Mouse (Mus musculus) neutrophil, adult 5-6 weeks (primary cell): Measurements from ENCODE around the gene Nhsl1. TPM values are rescaled to one million over a fixed set of nuclear protein-coding genes. Genes with fewer than 3 reads are reported as not detected.

ENCODE experiments used
- ATAC-seq: fragments of 151-379, 151-347 bp; 2 replicates; pipeline ENCODE4 v1.8.0; 2017; ENCODE audit warnings: mild to moderate bottlenecking, moderate TSS enrichment; ENCODE audit not compliant: insufficient number of reproducible peaks, poor library complexity, low FRiP score, severe bottlenecking; ENCODE audit errors: extremely low read depth
- total RNA-seq: library from RNA; stranded (forward); fragments of 200-1000 nt; gene quantifications from 2 replicates; pipeline ENCODE4 v1.2.3, GENCODE M21; 2017

The Nhsl1 gene
- total RNA-seq, 1 experiment from 2014 or later, result 0.23 TPM

DNA sequence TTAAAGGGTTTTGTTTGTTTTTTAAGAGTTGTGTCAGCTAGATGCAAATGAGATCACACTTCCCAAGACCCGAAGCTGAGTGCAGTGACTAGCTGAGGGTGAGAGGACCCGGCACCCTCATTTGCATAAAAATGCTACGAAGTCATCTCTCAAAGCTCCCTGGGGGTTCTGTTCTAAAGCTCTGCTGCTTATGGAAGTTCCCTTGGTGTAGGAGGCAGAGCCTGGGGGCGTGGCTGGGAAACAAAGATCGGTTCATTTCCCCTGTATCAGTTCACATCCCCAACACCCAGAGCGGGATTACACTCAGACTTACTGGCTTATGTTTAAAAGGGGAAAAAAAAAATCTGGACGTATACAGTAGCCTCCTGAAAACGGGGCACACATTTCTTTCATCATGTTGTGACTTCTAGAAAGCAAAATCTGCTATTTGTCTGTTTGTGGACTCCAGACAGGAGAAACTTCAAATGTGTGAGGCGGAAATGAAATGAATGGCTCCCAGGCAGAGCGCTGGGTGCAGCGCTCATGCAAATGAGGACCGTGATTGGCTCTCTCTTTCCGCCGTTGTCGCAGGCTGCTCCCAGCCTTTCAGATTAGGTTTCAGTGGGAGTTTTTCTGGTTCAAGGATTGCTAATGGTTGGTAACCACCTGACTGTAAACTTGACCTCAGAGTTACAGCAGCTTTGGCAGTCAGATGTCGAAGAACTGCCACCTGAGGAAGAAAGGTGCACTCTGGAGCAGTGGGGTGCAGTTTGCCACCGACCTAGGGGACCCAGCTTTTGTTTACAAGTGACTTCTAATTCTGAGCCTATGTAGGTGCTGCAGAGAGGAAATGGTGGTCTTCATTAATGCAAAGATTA is 150.7 kb downstream of the Nhsl1 start:
- ATAC-seq, result no peak

GRCm38 (mm10) chr10:18470351-18471060 is 151.7 kb downstream of the Nhsl1 start:
- no peak for ATAC-seq

- ATAC-seq, result no peak
Measured at GRCm38 (mm10) chr10:18471648-18472047, 152.9 kb downstream of the Nhsl1 start.

DNA sequence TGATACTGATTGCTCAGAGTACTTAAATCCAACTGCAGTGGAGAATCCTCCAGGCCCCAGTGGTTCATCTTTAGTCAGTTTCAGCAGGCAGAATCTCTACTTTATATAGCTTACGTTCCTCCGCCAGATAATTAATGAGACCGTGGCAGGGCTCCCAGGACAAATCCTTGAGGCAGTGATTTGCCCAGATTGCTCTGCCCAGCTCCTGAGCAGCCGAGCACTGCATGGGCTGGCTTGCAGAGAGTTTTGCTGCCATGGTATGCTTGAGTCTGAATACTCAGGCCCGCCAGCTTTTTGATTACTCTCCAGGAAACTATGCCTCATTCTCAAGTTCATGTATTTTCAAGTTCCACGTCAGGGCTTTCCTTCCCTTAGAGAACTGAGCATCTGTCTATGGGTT is 156.3 kb downstream of the Nhsl1 start:
- ATAC-seq, result no peak

DNA sequence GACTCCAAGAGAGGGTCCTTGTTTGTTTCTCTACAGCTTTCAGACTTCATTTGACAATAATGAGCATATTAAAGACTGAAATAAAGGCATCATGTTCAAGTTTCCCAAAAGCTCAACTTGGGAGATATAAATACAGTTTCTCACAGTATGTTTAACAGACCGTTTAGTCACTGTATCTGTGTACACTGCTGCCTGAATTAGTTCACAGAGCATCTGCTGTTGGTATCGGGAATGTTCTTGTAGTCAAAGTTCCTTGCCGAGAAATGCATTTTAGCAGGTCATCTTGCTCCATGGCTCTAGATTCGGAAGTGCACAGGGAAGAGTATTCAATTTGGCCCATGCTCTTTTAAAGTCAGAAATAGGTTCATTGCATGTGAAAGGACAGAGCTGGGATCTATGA is 159.5 kb downstream of the Nhsl1 start:
- no peak for ATAC-seq

- ATAC-seq, result no peak
Measured at GRCm38 (mm10) chr10:18479285-18479684, 160.5 kb downstream of the Nhsl1 start.

DNA sequence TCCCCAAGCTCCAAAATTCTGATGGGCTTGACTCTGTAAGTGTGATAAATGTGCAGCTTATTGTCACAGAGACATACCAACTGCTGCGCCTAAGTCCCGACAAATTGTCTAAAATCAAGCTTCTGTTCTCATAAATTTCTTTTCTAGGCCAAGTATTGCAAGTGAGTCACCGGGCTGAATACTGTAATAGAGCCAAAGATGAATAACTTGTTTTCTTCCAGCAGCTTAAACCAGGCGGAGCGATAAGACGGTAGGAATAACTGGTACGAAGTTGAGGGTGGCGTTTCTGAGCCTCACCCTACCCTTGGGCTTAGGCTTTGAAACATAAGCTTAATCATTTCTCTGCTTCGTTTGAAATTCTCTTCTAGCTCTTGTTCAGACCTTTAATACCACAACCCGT is 162.1 kb downstream of the Nhsl1 start:
- ATAC-seq, result no peak

DNA sequence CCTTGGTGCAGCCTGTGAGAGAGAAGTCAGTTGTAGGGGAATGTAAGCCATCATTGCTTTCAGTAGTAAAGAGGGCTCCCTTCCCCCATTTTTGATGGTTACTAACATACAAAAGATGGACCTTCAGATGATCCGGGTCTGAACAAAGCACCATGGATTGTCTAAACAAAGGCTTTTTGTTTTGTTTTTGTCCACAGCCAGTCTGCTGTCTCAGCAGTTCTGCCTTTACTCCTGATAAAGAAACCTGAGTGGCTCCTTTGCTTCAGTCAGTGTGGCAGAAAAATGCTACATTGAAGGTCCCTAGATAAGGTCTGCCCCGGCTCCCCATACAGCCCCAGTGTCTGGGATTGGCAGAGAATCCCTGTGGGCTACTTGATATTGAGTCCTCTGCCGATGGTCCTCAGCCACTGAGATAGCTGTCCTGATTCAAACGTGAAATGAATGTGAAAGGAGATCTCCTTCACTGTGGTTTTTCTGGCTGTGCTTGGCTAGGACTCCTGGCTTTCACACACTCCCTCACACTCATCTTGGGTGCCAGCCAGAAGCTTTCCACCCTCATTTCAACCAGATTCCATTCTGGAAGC is 163.9 kb downstream of the Nhsl1 start:
- no peak for ATAC-seq

GRCm38 (mm10) chr10:18483658-18484057 is 164.9 kb downstream of the Nhsl1 start:
- no peak for ATAC-seq

DNA sequence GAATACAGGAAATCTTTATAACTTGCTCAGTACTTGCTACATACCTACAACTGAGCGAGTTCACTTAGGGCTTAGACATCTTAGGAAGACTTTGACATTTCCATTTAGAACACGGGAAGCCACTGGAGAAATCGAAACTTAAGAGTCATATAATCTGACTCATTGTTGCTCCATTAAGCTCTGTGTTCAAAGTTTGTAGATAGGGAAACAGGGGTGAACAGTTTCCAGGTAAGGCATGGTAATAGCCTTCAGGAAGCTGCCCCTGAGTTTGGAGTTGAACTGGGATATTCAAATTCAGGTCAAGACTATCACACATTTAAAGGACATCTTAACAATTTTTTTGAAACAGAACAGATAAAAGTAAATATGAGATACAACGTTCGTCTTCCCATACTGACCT is 165.9 kb downstream of the Nhsl1 start:
- no peak for ATAC-seq

DNA sequence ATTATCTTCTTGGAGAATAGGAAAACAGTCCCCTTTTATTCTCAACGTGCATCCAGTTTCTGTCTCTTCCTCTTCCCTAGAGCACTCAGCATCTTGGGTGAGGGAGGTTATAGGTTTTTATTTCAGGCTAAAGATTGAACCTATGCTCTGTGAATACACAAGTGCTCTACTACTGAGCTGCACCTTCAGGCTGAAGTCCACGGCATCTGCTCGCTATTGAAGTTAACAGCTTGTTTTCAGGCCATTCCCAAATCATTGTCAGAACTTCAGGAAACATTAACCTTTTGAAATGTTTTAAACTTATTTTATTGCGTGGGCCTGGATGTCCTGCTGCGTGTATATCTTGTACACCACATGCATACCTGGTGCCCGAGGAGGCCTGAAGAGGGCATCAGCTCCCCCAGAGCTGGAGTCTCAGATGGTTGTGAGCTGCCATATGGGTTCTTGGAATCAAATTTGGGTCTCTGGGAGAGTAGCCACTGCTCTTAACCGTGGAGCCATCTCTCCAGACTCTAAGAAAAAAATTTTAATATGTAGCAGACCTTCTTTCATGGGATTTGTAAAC is 169.5 kb downstream of the Nhsl1 start:
- ATAC-seq, result no peak

DNA sequence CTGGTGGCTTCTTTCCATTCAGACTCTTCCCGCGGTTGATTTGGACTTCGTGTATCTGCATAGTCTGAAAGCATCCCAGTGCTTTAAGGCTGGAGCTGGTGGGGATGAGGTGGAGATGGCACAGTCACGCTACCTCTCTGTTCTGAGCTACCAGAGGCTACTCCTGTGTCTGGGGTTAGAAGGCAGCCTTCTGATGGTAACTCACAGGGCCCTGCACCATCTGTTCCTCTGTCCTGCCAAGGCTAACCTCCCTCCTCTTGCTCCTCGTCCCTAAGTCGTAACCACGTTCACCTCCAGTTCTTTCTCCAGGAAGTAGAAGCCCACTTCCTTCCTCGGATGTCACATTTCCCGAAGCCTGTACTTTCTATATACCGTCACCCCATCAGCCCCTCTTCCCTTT is 171.2 kb downstream of the Nhsl1 start:
- no peak for ATAC-seq

DNA sequence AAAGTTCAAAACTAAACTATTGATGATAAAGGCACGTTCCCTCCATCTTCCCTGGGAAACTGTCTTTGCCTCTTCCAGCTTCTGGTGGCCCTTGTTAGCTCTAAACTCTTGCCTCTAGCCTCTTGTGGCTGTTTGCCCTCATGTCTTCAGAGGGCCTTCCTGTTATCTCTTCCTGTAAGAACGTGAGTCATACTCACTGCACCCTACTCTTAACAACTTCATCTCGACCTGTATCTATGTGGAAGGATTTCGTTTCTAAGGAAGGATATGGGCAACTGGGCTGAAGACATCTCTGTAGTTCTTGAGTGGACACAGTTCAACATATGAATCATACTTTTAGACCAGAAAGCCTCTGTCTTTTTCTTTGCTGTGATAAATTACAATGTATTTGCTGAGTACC is 173.2 kb downstream of the Nhsl1 start:
- no peak for ATAC-seq

GRCm38 (mm10) chr10:18493010-18493894 is 174.5 kb downstream of the Nhsl1 start:
- ATAC-seq, result no peak

GRCm38 (mm10) chr10:18494249-18494648 is 175.5 kb downstream of the Nhsl1 start:
- ATAC-seq, result no peak

DNA sequence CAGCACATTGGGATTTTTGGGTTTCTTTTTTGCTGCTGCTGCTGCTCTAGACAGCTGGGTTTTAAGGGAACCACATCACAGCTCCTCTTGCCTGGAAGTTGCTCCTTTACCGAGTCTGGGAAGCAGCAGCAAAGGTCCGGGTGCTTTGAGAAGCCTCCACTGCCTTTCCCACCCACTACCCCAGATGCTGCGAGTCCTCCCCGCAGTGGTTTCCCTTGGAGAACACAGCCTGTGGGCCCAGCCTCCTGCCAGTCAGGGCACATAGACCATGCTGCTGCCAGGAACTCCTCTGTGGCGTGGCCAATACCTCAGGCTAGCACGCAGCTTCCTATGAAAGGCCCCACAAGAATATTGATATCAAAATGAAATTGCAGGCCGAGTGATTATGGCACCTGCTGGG is 178.3 kb downstream of the Nhsl1 start:
- ATAC-seq, result no peak

DNA sequence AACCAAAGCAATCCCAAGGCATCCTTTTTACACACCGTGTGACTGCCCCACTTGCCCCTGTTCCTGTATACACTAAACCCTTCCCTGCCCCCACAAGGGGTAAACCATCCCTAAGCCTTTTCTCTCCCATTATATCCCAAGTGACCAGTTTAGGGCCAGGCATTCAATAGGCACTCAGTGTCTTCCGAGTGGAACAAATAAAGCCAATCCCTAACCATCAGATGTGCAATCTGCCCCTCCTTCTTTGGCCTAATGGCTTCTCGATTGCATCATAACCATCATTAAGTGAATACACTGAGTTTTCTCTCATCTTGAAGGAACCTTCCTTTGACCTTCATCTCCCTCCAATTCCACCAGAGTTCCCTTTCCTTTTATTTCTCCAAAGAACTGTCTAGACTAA is 183.2 kb downstream of the Nhsl1 start:
- no peak for ATAC-seq

DNA sequence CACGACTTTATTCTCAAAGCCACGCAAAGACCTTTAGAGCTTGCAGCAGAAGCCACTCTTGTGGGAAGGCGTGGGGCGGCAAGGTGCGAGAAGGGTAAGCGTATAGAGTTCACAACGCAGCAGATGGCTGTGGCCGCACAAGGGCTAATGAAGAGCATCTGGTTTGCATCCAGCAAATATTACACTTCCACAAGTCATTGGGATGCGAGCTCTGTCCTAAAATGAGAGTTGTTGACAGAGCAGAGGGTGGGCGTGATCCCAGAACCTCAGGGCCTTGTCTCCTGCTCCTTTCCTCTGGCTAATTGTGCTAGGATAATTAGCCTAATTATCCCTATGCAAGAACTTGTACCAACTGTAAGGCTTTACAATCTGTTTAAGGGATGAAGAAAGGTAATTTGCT is 186.9 kb downstream of the Nhsl1 start:
- ATAC-seq, result no peak

- ATAC-seq, result no peak
Measured at GRCm38 (mm10) chr10:18506501-18506946, 187.7 kb downstream of the Nhsl1 start.
